Mouse (Mus musculus): ENCODE measurements at regions not wholly inside any gene's neighbourhood (a gene's known extent, or its start where the extent isn't known, plus 50 kb on each side); places are given as distances from the start of the nearest gene placed in this dataset.

GRCm38 (mm10) chr3:66422445-66423037 is 125.9 kb upstream of the Veph1 start:
- no peak for DNase-seq

GRCm38 (mm10) chr3:66410706-66411277 is 114.2 kb upstream of the Veph1 start:
- no peak for DNase-seq

GRCm38 (mm10) chr3:66408791-66409190 is 112.2 kb upstream of the Veph1 start:
- DNase-seq = no peak

- no peak for DNase-seq
Observed at GRCm38 (mm10) chr3:66405645-66406044, 109.0 kb upstream of the Veph1 start.

- no peak for DNase-seq
Observed at GRCm38 (mm10) chr3:66403707-66404106, 107.1 kb upstream of the Veph1 start.

- no peak for DNase-seq
Observed at GRCm38 (mm10) chr3:66400791-66401568, 104.3 kb upstream of the Veph1 start.

GRCm38 (mm10) chr3:66398214-66399150 is 101.8 kb upstream of the Veph1 start:
- DNase-seq = peak; percentile 7

- no peak for DNase-seq
Observed at GRCm38 (mm10) chr3:66375088-66375910, 78.7 kb upstream of the Veph1 start.

GRCm38 (mm10) chr3:66374603-66375002 is 78.0 kb upstream of the Veph1 start:
- DNase-seq = no peak

GRCm38 (mm10) chr3:66373807-66374575 is 77.4 kb upstream of the Veph1 start:
- DNase-seq = no peak

Measured in cerebellum, adult 9-11 months (tissue).